Mouse (Mus musculus) spleen, adult 2 months (tissue): Measurements from ENCODE around the gene Slc44a3. TPM values are rescaled to one million over a fixed set of nuclear protein-coding genes. Genes with fewer than 3 reads are reported as not detected.

Source experiments
- DNase-seq, 2 experiments: peaks; one replicate each; pipeline versions ENCODE4 v3.0.0 to v3.0.0-alpha.2; 2012 to 2021; ENCODE audit warnings: low spot score in 2 of 2, low read depth in 1 of 2
- H3K27ac ChIP-seq: fragments of 200-500 bp; 2 replicates; pipeline ENCODE4 v1.5.1; 2012; ENCODE audit warnings: low read length, inconsistent platforms; ENCODE audit not compliant: insufficient read depth
- H3K27me3 ChIP-seq: fragments of 200-500 bp; 2 replicates; pipeline ENCODE4 v1.6.1; 2012; ENCODE audit warnings: mild to moderate bottlenecking, moderate library complexity, low read length, inconsistent platforms; ENCODE audit not compliant: control insufficient read depth, insufficient read depth
- H3K36me3 ChIP-seq: fragments of 200-500 bp; 2 replicates; pipeline ENCODE4 v1.6.1; 2012; ENCODE audit warnings: mild to moderate bottlenecking, low read length, inconsistent platforms; ENCODE audit not compliant: control insufficient read depth, insufficient read depth
- H3K4me1 ChIP-seq: fragments of 200-500 bp; 2 replicates; pipeline ENCODE4 v1.6.1; 2011; ENCODE audit warnings: inconsistent platforms; ENCODE audit not compliant: control insufficient read depth, insufficient read depth, insufficient read length
- H3K4me3 ChIP-seq: fragments of 200-500 bp; 2 replicates; pipeline ENCODE4 v1.5.1; 2011; ENCODE audit warnings: mild to moderate bottlenecking, inconsistent platforms; ENCODE audit not compliant: insufficient read depth, insufficient read length; ENCODE audit errors: extremely low read depth
- CTCF ChIP-seq: fragments of 200-500 bp; IDR thresholded peaks from 2 replicates; pipeline ENCODE4 v1.5.1; 2011; ENCODE audit warnings: mild to moderate bottlenecking, inconsistent platforms; ENCODE audit not compliant: insufficient read depth, insufficient read length, insufficient replicate concordance; ENCODE audit errors: extremely low read depth
- POLR2A ChIP-seq: fragments of 200-500 bp; IDR thresholded peaks from 2 replicates; pipeline ENCODE4 v1.6.1; 2011; ENCODE audit warnings: low read depth, low read length, inconsistent platforms
- WGBS: fragments of 180-500 bp; shearing (Covaris S2); methylation state at CpG from one replicate; pipeline ENCODE4 v1.1.7; 2018; 5-methylcytosine and 5-hydroxymethylcytosine counted together
- polyA plus RNA-seq: library from polyadenylated mRNA; depleted of rRNA; stranded (reverse); fragments of >200 nt; gene quantifications from 2 replicates; pipeline ENCODE4 v1.2.3, GENCODE M21; 2012

Slc44a3 gene
- polyA plus RNA-seq, 1 experiment = 0.29 TPM

DNA sequence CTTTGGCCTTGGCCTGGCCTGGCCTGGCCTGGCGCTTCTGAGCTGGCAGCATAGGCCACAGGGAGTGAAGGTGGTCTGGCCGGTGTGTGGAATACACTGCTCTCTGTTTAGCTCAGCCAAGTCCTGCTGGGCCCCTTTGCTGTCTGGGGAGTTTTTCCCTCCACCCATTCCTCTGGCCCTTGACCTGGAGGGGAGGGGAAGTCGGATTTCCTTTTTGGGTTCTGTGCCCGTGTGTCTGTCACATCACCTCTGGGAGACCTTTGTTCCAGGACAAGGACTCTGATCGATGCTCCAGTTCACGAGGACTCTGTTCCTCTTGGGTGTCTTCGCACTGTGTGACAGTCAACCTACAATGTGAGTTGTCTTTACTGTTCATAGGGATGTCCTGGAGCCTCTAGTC lies 94.2 kb downstream of the Slc44a3 start:
- Histone ChIP-seq H3K27ac (peak overlapping the region; percentile 13; the same call in 1 of the 2 replicates), H3K36me3 (no peaks in the 10 kb centered on the region), H3K27me3 (no peaks in the 10 kb centered on the region), H3K4me3 (no peak overlapping the region), H3K4me1 (peaks cover 20% of the 10 kb centered on the region)
- no peak for DNase-seq
- WGBS = 61% methylated on average over 7 of the region's 7 CpGs
- no peak for TF ChIP-seq POLR2A
- no peak for TF ChIP-seq CTCF

DNA sequence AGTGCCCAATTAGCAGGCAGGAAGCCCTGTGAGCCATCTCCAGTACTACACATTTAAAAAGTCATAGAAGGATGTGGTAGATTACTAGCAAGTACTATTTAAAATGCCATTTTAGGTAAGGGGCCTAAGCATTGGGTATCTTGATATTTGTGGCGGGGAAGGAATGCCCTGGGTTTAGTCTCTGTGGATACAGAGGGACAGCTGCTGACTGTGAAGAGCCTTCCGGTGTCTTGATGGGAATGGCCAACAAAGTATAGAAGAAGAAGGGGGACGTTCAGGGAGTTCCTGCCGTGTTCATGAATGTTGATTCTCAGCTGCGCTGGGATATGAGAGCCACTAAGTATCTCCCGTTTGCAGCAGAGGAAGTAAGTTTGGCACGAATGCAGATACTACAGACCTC lies 95.1 kb downstream of the Slc44a3 start:
- Histone ChIP-seq H3K27me3 (no peaks in the 10 kb centered on the region), H3K36me3 (no peaks in the 10 kb centered on the region), H3K4me3 (no peak overlapping the region), H3K4me1 (peaks cover 20% of the 10 kb centered on the region), H3K27ac (peak overlapping the region; percentile 13; the same call in 1 of the 2 replicates)
- 66% methylated on average over 7 of the region's 7 CpGs for WGBS
- TF ChIP-seq POLR2A = no peak
- no peak for TF ChIP-seq CTCF
- no peak for DNase-seq

DNA sequence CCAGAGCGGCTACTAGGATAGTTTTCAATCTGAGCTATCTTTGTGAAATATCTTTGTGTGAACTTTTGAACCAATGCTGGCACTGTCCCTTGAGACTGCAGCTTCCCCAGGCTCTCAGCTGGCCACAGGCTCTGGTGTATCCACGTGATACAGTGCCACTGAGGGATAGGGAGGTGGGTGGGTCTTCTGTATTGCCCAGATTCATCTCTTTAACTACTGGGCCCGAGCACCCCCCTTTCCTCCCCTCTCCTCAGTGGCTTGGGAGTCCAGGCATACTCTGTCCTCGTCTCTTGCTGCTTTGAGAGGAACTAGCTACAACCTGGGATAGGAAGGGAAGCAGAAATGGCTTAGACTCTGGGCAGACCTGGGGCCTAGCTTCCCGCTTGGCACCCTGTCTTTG lies 96.9 kb downstream of the Slc44a3 start:
- no peak overlapping the region for H3K27ac ChIP-seq
- TF ChIP-seq POLR2A (no peak), CTCF (no peak)
- WGBS = 75% methylated on average over 5 of the region's 5 CpGs
- H3K36me3 ChIP-seq = no peaks in the 10 kb centered on the region
- no peak for DNase-seq
- H3K4me3 ChIP-seq = no peak overlapping the region
- peaks cover 20% of the 10 kb centered on the region for H3K4me1 ChIP-seq
- no peaks in the 10 kb centered on the region for H3K27me3 ChIP-seq

DNA sequence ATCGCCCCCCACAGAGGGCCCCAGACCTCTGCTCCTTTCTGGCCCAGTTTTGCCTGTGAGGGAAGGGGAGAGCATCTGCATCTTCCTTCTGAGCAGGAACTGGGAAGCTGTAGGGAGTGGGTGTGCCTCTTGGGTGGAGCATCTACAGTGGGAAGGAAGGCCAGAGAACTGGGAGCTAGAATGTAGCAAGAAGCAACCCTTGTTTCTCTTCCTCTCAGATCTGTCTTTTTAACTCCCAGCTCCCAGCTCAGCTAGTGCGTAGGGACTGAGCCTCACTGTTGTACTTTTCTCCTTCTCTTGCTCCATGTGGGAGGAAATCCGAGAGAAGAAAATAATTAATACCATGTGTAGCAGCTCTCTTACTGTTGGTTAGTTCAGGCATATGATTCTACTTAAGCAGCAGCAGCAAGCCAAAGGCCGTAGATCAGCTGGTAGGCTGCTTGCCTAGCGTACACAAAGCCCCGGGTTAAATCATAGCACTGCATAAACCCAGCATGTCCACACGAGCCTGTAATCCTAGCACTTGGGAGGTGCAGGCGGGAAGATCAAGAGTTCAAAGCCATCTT lies 98.2 kb downstream of the Slc44a3 start:
- TF ChIP-seq POLR2A = no peak
- TF ChIP-seq CTCF = no peak
- no peak for DNase-seq
- Histone ChIP-seq H3K27ac (no peak overlapping the region), H3K36me3 (no peaks in the 10 kb centered on the region), H3K4me3 (no peak overlapping the region), H3K4me1 (peaks cover 20% of the 10 kb centered on the region), H3K27me3 (no peaks in the 10 kb centered on the region)
- 81% methylated on average over 8 of the region's 8 CpGs for WGBS

DNA sequence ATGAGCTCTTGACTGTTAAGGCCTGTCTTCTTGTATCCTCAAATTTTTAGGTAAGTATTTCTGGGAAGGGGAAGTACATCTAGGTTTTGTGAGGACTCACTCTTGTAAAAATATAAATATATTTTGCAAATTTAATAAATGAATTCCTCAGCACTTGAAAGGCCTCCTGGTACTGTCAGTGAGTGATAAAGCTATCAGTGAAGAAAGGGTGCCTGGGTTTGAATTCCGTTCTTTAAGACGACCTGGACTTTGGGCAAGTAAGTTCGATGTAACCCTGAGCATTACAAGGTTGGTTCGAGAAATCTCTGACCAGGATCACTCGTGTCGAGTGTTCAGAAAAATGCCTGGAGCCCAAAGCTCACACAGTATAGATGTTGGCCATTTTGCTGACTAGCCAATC lies 98.8 kb downstream of the Slc44a3 start:
- Histone ChIP-seq H3K27me3 (no peaks in the 10 kb centered on the region), H3K4me1 (peaks cover 20% of the 10 kb centered on the region), H3K4me3 (no peak overlapping the region), H3K27ac (no peak overlapping the region), H3K36me3 (no peaks in the 10 kb centered on the region)
- TF ChIP-seq CTCF (no peak), POLR2A (no peak)
- WGBS = 87% methylated on average over 6 of the region's 6 CpGs
- no peak for DNase-seq

DNA sequence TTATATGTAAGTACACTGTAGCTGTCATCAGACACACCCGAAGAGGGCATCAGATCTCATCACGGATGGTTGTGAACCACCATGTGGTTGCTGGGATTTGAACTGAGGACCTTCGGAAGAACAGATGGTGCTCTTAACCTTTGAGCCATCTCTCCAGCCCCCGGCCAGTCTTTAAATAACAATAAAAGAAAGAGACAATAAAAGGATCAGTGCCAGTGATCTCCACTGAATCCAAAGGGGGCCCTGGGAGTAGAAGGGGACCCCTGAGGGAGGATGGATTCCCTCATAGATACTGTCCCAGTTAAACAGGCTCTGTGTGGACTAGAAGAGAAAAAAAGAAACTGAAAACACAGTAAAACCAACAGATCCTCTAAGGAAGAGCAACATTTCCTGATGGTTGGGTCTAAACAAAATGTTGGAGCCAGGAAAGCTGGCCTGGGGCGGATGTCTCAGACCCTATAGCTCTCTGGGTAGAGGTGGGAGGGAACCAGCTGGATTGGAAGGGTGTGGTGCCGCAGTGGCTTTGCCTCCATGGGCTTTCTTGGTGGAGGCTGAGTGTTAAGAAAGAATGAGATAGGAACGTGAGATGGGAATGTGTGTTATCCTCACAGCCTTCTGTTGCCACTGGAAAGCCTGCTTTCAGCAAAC lies 101.8 kb downstream of the Slc44a3 start:
- H3K27me3 ChIP-seq = 0 out of 2 replicates have a peak, but pooled peaks cover 2% of the 10 kb centered on the region
- H3K4me3 ChIP-seq = no peak overlapping the region
- H3K27ac ChIP-seq = no peak overlapping the region
- H3K4me1 ChIP-seq = peaks cover 15% of the 10 kb centered on the region
- H3K36me3 ChIP-seq = no peaks in the 10 kb centered on the region
- TF ChIP-seq POLR2A (no peak), CTCF (no peak)
- no peak for DNase-seq
- 88% methylated on average over 7 of the region's 7 CpGs for WGBS

DNA sequence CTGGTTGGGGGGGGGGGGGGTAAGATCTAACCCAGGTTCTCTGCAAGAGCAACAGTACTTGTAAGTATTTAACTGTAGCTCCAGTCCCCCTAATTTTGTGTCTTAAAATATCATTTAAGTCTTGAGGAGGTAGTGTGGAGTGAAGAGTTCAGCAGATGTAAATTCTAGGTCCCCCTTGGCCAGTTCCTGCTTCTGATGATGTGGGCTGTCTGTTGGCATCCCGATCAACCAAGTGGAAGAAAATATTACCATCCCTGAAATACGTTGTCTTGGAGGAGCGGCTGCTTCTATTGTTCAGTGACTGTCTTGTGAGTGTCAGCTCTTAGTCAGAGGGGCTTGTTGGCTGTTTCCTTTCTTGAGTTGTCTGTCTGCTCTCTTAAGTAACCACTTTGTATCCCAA lies 102.7 kb downstream of the Slc44a3 start:
- no peak for DNase-seq
- no peaks in the 10 kb centered on the region for H3K36me3 ChIP-seq
- no peak overlapping the region for H3K4me3 ChIP-seq
- H3K27me3 ChIP-seq = 0 out of 2 replicates have a peak, but pooled peaks cover 2% of the 10 kb centered on the region
- TF ChIP-seq CTCF (no peak), POLR2A (no peak)
- 78% methylated on average over 3 of the region's 3 CpGs for WGBS
- H3K4me1 ChIP-seq = peaks cover 11% of the 10 kb centered on the region
- H3K27ac ChIP-seq = no peak overlapping the region
